Mouse (Mus musculus) erythroblast, adult 5-6 weeks (primary cell): ENCODE results near the gene Nfe2l2. TPM values are rescaled to one million over a fixed set of nuclear protein-coding genes. Genes with fewer than 3 reads are reported as not detected.
"Not testable (repeated sequence)": the region's sequence is repeated elsewhere in the genome, so short reads cannot be mapped to it uniquely, and the experiment has no call there.

ENCODE experiments used
- ATAC-seq: replicated peaks from 2 replicates; pipeline ENCODE4 v1.8.0; 2016; ENCODE audit warnings: moderate number of reproducible peaks, mild to moderate bottlenecking, moderate TSS enrichment, inconsistent platforms; ENCODE audit not compliant: poor library complexity, low FRiP score, severe bottlenecking
- total RNA-seq, 2 experiments: library from RNA; stranded (forward) in 1 of 2; stranded (reverse) in 1 of 2; fragments of 150-400 nt in 1 of 2; fragments of 200-764, 138-1000 nt in 1 of 2; gene quantifications; 2 replicates each; pipeline versions ENCODE4 v1.2.3 to v1.2.4; 2015 to 2017; ENCODE audit warnings: low replicate concordance in 2 of 2

The Nfe2l2 gene
- total RNA-seq, 2 experiments from 2014 or later, result 34.6 to 91.5 TPM

DNA sequence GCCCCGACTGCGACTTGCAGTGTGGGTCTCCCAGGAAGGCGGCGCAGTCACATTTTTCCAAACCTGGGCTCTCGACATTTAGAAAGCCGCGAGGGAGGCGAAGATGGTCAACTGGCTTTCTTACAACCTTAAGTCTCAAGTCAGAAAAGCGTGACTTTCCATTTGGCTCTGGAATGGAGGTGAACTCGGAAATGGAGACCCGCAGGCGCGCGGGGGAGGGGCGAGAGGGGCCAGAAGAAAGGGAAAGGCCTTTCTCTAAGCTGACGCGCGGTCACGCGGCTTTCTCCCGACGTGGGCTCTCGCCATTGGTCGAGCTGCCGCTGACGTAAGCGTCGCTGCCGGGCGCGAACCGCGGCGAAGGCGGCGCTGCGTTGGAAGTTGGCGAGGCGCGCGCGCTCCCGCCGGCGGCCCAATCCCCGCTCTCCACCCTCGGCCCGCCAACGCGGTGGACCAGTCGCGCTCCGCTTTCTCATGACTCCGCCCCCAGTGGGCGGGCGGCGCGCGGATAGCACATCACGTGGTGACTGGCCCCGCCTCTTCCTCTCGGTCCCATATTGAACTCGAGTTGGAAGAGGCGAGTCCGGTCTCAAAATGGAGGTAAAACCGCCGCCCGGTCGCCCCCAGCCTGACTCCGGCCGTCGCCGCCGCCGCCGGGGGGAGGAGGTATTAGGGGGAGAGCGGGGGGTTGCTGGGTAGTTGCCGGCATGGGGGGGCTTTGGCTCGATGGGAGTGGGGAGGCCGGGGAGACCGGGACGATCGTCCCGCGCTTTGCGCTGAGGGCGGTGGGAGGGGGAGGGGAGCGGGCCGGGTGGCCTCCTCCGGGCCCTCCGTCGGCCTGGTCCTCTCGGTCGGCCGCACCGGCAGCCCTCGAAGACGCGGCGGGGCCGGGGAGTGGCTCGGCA is 45.5 kb downstream of the Nfe2l2 start, which contains the start of gene Hnrnpa3:
Hnrnpa3 (plus strand) TSS at position 535 of the 902 bp plus-strand sequence.
- ATAC-seq, result peak; percentile 91

DNA sequence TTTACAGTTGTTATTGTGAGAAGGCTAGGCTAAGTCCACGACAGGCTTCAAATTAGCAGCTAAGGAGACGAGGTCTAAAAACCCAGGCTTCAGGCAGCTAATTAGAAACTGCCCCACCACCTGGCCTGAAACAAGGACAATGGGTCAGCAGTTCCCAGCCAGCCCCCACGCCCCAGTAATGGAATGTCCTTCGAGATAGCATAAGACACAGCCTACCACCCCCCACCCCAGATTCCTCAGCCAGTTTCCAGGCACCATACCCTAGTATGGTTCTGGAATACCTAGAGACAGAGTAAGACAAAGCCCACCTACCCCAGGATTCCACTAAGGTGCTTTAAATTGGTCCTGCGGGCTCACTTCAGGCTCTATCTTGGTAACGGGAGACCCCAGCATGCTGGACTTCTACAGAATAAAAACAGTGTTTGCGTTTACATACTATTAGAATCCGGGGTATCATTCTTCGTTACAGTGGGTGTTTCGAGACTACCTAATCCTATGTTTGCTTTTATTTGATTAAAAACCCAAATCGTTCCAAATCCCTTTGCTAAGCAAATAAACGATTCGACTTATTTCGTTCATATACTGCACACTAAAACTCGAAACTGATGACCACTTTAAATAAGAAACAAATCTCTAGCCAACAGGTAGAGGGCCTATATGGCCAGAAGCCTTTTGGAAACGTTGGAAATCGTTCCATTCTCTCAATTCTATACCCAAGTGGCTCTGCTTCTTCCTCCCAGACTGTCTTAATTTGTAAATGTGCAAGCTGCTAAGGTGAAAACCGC is 46.3 kb downstream of the Nfe2l2 start:
- ATAC-seq, result no peak

DNA sequence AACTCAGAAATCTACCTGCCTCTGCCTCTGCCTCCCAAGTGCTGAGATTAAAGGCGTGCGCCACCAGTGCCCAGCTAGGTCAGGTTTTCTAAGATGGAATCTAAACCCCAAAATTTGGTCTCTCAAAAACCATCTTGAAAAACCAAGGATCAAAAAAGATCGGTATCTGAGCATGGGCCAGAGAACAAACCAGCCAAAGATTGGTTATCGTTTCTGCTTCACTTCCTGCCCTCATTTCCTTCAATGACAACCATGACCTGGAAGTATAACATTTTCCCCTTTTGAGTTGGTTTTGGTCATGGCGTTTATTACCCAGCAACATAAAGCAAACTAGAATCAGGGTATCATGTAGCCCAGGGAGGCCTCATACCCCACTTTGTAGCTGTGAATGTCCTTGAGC is 47.5 kb downstream of the Nfe2l2 start:
- ATAC-seq, result no peak

DNA sequence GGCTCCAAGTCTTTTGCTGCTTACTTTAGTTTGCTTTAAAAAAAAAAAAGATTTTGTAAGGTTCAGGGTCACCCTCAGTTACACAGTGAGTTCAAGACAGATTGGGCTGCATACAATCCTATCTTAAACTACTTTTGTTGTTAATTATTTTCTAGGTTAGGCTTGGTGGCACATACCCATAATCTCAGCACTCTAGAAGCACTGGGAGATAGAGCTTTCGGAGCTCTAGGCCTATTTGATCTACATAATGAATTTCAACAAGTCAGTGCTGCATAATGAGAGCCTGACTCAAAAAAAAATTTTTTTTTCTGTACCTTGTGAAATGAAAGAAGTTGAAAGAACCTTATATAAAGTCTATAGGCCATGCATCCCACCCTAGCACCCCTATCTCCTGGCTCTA is 49.8 kb downstream of the Nfe2l2 start:
- no peak for ATAC-seq

DNA sequence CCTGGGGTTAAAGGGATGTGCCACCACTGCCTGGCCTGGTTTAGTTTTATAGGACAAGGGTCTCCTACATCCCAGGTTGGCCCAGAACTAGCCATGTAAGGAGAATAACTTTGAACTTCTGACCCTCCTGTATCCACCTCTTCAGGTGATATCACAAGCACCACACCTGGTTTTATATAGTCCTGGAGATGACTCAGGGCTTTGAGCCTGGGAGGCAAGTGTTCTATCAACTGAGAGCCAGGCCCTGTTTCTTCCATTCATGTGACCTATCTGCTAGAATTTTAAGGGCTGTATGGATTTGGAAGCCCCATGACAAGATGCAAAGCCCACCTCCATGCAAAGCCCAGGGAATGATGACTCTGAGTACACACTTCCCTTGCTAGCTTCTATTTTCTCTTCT is 51.3 kb downstream of the Nfe2l2 start:
- ATAC-seq, result no peak

DNA sequence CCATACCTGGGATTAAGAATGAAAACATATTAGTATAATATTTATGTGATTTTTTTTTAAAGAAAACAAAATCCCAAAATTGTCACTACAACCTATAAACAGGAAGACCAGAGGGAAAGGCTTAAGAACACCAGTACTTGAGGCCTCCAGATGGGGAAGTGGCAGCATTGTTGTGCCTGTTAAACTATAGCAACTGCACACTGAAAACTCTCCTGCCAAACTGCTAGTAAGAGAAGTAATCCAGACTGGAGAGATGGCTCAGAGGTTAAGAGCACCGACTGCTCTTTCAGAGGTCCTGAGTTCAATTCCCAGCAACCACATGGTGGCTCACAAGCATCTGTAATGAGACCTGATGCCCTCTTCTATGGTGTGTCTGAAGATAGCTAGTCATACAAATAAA is 54.0 kb downstream of the Nfe2l2 start:
- no peak for ATAC-seq

DNA sequence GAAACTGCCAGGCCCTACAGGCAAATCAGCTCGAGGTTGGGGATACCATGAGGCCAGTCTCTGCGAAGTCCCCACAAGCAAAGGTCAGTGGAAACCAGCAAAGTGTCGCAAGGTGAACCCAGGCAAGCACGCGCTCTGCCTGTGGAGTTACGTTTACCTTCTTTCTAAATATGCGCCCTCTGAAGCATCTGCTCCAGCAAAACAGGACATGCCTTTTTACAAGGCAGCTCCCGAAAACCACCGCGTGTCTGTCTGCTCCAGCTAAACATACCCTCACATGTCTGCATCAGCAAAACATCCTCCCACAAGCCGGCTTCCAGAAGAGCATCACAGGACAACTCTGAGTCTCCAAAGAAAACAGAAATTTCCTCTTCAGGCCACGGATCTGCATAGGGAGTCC is 59.2 kb downstream of the Nfe2l2 start:
- ATAC-seq, result no peak

DNA sequence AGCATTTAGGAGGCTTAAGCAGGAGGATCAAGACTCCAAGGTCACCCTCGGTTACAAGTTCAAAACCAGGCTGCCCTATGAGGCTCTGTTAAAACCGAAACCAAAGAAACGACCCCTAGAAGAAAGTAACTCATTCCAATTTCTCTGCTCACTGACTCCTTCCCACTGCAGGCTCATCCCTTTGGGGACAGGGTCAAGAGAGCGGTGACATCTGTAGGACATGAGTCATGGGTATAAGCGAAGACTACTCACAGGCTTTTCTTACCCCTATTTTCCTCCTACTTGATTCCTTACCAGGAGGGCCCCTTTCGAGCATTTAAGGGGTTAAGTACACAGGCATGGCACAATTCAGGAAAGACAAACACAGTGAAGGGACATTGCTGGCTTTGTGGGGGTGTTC is 60.5 kb downstream of the Nfe2l2 start:
- no peak for ATAC-seq

DNA sequence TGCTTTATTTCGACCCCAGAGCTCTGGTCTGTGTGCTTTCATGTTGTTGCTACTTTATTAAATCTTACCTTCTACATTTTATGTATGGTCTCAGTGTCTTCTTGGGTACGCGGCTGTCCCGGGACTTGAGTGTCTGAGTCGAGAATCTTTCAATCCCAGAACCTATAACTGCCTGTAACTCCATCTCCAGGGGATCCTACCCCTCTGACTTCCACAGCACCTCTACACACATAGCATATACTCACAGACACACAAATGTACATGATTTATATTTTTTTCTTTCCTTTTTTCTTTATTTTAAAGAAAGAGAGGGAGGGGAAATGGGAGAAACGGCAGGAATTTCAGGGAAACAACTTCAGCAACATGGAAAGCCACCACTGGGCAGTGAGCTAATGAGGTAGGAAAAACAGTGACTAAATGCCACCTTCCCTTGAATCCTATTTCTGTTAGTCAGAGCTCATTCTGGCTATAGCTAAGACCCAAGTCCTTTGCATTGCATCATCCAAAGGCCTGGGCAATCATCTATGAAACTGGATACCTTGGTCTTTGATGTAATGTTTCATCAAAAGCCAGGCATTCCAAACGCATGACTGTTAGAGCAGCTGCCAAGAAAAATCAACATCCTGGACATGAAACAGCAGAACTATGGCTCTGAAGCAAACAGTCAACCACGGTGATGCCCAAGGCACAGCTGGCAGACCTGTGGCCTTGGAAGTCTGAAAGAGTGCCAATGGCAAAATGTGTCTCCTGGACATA is 61.5 kb downstream of the Nfe2l2 start:
- ATAC-seq, result 0 out of 2 replicates have a peak, but pooled peaks have one; percentile 49

DNA sequence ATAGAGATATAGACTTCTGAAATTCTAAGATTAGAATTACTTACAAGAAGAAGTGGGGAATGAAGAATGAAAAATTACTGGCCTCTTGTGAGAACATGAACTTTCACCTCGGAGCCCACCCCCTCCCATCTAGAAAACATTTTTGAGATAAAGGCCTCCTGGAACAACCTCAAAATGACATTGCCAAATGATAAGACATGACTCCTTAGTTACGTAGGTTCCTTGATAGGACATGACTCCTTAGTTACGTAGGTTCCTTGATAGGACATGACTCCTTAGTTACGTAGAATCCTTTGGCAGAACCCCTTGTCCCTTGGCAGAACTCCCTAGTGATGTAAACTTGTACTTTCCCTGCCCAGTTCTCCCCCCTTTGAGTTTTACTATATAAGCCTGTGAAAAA is 62.1 kb downstream of the Nfe2l2 start:
- ATAC-seq, result not testable (repeated sequence)

DNA sequence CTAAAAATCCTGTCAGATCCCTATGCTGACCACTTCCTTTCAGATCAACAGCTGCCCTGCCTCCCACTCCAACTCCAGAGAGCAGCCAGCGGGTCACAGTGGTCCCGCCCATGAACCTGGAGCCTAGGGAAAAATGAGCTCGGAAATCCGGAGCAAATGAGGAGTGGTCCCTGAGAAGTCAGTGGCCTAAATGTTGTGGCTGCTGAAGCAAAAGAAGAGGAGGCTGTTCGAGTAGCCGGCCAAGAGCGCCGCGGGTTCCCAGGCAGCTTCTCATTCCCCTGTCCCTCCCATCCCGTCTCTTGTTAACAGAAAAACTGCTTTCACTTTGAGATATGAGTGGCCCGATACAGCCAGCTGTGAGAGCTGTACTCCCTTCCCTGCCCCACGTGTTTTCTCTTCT is 64.9 kb downstream of the Nfe2l2 start:
- not testable (repeated sequence) for ATAC-seq

DNA sequence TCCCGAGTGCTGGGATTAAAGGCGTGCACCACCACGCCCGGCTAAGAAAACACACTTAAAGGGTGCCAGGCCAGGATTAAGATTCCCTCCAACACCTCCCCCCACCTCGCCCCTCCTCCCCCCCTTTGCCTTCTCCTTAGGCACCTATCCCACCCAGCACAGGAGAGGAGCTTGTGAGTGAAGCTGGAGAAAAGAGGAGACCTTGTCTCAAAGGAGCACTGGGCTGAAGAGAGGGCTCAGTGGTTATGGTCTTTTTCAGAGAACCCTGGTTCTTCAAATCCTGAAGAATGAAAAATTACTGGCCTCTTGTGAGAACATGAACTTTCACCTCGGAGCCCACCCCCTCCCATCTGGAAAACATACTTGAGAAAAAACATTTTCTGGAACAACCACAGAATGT is 66.6 kb downstream of the Nfe2l2 start:
- not testable (repeated sequence) for ATAC-seq

DNA sequence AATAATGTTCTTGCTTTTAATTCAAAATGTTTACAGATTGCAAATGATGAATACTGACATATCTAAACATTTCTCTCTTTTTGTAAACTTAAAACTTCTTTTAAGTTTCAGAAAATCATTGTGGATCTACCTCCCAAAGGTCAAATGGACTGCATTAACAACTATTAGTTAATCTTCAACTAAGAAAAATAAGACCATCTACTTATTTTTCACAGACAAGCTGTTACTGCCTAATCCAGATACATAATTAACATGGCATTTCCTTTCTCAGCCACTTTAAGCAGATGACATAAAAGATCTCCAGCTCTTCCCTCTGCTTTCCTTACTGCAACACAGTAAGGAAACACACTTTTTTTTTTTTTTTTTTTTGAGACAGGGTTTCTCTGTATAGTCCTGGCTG is 67.1 kb downstream of the Nfe2l2 start:
- ATAC-seq, result no peak

DNA sequence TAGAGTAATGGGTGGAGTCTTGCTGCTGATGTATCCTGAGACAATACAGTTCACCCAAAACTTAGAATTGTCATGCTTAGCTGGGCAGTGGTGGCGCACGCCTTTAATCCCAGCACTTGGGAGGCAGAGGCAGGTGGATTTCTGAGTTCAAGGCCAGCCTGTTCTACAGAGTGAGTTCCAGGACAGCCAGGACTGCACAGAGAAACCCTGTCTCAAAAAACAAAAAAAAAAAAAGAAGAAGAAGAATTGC is 67.5 kb downstream of the Nfe2l2 start:
- not testable (repeated sequence) for ATAC-seq

DNA sequence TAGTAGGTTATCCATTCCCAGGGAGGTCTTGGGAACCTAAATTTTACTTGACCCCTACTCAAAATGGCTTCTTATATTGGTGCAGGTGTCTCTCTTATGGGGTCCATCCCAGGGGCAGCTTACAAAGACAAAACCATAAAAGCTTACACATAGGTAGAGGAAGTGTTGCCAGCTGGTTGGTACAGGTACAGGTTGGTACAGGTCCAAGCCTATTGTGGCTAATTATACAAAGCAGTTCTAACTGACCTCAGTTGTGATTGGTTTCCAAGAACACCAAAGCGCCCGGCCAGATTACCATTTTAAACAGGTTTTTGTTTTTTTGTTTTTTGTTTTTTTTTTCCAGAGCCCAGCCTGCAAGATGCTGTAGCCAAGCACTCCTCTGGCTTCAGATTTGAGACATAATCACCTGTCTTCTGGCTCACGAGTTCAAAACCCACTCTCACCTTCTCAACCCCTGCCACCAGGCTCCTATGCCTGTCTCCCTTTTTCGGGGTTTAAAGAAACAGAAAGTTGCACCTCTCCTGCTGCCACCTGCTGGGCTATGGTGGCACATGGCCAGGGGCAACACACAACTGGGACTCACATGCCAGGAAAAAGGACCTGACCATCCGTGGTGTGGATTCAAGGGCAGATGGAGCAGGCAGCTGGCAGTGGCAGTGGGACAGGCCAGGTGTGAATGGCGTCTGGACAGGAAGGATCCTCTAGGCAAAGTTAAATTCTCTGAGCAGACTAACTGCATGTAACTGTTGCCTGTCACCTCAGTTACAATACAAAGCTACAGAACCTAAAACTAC is 68.0 kb downstream of the Nfe2l2 start:
- peak; percentile 78 for ATAC-seq

DNA sequence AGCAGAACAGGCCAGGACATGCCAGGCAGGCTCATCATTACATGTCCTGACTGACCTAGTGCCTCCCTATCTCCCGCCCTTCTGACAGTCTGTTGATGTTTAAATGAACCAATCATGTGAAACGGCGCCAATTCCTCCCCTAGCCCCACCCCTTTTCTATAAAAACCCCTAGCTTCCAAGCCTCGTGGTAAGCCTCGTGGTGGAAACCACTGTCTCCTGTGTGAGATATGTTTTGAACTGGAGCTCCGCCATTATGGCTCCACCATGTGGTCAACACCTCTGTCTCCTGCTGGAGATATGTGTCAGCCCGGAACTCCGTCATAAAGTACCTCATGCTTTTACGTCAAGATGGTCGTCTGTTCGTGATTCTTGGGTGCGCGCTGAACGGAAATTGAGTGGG is 70.0 kb downstream of the Nfe2l2 start:
- not testable (repeated sequence) for ATAC-seq

DNA sequence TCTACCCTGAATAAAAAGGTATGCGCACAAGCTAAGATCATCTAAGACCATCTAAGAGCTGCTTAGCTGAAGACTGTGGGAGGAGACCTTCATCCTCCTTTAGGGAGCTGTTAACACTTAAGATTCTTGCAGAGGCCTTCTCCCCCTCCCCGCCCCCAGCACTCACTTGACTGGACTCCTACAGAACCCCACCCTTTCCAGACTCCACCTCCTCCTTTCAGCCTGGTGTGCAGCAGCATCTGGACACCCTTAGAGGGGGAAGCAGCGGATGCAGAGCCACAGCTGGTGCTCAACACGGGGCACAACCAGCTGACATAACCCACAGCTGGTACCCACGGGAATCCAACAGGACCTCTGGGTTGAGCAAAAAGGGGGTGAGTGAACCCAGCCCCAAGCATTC is 70.7 kb downstream of the Nfe2l2 start:
- no peak; the same call in 1 of the 2 replicates for ATAC-seq

DNA sequence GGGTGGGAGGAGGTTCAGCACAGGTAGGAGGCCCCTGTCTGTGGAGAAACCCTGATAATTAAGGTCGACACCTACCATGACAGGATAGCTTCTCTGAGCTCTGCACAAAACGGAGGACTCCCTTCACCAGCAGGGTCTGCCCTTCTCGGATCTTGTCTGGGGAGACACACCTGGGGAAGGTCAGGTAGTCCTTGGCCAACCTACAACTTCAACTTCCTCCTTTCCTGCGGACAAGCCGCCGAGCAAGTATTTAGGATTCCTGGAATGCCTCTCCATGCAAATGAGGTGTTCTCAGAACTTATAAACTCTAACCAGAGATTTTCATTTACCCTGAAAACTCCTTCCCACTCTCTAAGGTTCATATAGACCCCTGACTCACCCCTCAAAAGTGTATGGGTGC is 71.1 kb downstream of the Nfe2l2 start:
- no peak for ATAC-seq

DNA sequence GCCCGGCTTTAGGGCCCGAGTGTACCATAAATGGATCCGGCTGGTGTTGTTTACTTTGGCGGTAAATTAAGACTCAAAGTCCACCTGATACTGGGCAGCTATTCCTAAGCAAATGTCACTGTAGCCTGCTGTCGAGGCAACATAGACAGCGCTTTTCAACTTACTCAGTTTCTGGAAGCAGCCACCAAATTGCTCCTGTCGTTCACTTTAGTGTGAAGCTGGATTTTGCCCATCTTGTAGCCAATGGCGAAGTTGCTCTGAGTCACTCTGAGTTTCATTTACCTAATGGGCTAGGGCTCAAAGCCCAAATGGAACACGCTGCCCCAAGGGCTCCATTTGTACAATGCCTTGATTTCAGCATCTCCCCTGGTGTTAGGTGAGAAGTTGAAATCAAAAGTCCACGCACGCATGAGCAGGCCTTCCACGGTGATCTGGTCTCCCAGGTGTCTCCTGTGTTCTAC is 71.7 kb downstream of the Nfe2l2 start:
- no peak for ATAC-seq

DNA sequence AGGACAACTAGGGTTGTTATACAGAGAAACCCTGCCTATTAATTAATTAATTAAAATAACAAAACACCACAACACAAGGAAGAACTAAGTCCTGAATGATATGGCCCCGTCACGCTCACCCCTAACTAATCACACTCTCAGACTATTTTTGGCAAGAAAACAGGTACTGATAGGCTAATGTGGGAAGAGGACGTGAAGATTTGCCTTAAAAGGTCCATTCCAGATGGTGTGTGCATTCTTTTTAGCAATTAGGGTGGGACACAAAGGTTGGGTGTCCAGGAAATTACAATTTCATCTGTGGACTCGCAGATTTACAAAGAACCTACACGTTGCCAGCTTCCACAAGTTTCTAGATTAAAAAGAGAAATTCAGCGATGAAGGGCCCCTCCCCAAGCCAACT is 72.4 kb downstream of the Nfe2l2 start:
- no peak for ATAC-seq
